Mouse (Mus musculus) frontal cortex, postnatal 10 days (tissue): ENCODE data around the gene Gprc5a.
A peak's percentile ranks its signal among the peaks of the same experiment; 100 is the strongest.

Experiments used
- DNase-seq, 2 experiments: peaks; one replicate each; pipeline ENCODE4 v3.0.0; 2022; ENCODE audit warnings: low spot score in 2 of 2, mixed read lengths in 1 of 2

The Gprc5a gene

DNA sequence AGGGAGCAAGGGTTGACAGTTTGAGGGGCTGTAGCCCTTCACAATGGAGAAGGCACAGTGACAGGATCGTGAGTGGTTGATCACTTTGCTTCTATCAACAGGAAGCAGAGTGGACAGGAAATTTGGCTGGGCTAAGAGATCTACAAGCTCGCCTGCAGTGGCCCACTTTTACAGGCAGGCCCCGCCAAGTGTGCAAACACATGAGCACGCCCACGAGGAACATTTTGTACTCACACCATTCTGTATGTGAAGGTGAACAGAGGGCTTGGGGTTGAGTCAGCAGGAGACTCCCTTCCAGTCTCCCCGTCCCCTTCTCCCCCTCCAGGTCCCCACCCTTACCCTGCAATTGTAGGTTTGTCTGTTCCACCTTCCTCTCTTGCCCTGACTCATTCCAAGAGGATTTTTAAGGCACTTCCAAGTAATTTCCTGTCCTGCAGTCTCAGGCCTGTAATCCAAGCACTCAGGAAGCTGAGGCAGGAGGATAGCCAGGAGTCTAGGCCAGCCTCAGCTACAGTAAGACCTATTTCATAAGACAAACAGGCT is 9.0 kb downstream of the Gprc5a start:
- no peak for DNase-seq

DNA sequence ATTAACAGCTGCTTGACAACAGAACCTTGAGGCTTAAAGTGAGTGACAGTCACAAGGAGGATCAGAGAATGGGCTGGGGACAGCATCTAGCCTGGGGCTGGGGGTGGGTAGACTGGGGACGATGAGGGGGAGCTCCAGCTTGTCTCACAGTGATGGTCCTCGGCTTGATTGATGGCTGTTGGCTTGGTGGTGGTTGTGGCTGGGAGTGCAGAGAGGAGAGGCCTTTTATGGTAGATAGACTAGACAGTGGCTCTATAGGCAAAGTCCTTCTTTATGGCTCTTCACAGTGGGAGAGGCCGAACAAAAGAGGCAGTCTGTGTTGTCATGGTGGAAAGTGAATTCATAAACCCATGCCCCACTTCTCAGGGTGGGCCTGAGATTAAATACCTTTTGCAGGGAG is 10.8 kb downstream of the Gprc5a start:
- DNase-seq = no peak

DNA sequence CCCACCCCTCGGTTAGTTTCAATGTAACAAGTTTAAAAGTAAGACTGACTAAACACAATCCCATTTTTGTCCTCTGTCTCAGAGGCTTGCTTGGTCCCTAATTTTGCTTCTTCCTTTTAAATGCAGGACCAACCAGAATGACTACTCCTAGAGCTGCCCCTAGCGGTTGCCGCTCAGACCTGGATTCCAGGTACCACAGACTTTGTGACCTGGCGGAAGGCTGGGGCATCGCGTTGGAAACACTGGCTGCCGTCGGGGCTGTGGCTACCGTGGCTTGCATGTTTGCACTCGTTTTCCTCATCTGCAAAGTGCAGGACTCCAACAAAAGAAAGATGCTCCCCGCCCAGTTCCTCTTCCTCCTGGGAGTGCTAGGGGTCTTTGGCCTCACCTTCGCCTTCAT is 13.0 kb downstream of the Gprc5a start:
- DNase-seq = no peak

DNA sequence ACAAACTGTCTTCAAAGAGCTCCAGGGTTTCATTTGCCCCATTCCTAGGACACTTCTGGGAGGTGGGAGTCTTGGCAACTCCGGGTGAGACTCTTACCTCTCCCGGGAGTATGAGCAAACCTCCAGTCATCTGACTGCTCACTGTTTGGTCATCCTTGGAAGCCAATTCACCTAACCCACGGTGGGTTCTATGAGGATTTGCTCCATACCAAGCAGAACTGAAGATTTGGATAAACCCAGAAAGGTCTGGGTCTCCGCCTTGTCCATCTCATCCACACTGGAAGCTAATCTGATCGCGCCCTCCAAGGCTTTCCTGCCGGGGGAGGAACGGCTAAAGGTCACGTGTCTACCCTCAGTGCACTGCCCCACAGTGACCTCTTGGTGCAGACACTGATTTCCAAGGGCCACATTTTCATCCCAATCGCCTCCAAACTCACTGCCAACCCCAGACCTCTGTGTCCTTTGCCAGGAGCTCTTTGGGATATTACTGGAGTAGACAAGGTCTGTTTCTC is 18.6 kb downstream of the Gprc5a start:
- DNase-seq = no peak

DNA sequence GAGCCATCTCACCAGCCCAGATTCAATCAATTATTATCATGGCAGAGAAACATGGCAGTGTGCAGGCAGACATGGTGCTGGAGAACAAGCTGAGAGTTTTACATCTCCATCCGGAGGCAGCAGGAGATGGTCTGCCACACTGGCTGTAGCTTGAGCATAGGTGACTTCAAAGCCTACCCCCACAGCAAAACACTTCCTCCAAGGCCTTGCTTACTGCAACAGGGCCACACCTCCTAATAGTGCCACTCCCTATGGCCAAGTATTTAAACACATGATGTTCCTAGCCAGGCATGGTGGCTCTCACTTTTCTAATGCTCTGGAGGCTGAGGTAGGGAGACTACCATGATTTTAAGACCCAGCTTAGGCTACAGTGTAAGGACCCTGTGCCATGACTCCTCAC is 20.3 kb downstream of the Gprc5a start:
- DNase-seq = no peak

DNA sequence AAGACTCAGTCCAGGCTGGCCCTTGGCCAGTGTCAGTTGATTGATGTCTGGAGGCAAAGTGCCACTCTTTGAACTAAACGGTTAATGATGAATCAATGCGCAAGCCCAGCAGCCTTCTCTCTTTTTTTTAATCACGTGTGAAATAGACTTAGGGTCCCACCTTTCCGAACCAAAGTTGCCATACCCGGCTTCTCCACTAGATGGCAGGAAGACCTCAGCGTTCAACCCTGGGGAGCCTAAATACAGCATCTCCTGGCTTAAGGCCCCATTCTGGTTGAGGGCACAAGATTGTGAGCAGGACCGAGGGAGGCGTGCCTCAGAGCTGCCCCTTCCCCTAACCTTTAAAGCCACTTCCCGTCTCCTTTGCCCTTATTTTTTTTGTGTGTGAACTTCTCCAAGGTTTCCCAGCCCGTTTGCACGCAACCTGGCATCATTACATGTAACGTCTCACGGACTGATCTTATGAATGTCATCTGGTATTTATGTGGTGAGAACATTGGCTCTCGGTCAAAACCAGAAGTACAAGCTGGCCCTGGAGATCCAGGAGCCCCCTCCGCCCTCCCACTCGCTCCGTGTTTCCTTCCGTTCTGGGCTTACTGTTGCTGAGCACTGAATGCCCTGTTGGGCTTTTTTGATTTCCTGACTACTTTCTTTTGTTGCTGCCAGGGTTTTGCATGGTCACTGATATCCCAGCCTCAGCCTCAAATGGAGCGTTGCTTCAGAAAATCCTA is 22.4 kb downstream of the Gprc5a start:
- DNase-seq = peak; percentile 59 to 85

DNA sequence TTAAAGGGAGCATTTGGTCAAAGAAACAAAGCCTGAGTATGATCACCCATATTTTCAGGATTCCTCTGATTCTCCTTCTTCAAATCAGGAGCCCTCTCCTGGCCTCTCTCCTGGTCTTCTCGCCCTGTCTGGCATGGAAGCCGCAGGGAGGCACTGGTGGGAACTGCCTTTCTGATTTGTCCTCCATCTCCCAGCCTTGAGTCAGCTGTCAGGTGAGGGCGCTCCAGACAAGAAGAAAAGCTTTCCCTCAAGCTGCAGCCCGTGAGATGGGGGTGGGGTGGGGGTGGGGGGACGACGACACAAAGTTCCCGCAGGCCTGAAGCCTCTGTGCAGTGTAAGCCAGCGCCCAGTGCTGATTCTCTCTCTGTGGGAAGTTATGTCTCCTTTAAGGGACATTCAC is 24.3 kb downstream of the Gprc5a start:
- DNase-seq = peak in 1 of 2 experiments; percentile 41

DNA sequence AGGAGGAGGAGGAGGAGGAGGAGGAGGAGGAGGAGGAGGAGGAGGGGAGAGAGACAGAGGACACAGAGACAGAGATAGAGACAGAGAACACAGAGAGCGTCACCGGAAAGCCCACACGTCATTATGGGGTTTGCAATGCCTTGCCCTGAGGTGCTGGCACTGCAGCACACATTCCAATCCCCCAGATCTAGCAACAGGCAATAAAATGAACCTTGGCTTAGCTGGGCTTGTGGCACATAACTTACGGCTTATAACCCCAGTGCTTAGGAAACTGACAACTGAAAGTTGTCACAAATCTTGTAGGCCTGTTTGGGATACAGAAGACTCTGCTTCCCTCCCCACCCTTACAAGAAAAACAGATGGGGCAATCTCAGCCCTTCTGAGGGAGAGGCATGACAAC is 25.2 kb downstream of the Gprc5a start:
- no peak for DNase-seq

DNA sequence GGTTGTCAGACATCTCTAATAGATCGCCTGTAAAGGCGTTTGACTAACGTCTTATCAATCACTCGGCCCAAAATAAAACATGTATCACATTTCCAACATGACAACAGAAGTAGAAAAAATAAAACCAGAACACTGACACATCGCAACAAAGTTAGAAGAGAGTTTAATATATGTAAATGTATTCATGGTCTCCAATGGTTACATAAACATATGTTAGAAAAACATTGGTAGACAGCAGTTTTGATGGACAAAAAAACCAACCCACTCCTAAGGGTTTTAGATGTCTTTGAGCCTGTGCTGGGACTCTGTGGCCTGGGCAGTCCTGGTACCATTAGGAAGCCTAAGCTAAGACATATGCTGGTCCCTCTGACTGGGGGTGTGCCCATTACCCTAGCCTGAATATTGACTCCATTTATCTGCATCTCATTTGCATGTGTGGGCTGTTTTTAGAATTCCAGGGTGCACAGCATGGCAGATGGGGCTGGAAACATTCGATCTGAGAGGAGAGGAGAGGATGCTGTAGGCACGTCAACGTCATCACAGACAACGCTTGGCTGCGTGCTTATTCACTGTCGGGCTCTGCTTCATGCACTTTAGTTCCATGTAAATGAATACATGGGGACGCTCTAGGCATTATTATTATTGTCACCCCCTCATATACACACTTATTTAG is 27.5 kb downstream of the Gprc5a start:
- peak; percentile 45 to 47 for DNase-seq

DNA sequence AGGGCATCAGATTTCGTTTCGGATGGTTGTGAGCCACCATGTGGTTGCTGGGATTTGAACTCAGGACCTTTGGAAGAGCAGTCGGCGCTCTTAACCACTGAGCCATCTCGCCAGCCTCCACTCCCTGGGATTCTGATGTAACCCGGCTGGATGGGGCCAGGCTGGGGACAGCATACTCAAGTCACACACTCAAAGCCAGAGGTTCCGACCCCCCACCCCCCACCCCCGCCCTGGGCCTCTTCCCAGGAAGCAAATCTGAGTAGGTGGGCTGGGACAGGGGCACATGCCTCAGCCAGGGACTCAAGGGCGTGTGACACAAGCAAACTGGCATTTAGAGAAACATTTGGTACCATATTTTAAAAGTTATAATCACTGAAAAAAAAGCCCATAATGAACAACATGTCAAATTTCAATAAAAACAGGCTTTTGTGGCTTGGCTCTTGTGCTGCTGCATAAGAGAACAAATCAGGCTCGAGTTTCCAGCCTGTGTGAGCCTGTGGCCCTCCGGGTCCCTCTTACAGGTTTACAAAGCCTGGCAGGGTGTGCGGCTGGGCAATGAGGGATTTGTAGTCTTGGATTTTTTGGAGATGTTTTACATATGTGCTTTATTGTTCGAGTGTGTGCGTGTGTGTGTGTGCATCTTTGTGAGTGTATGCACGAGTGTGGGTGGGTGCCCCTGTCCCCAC is 35.5 kb downstream of the Gprc5a start:
- no peak for DNase-seq

DNA sequence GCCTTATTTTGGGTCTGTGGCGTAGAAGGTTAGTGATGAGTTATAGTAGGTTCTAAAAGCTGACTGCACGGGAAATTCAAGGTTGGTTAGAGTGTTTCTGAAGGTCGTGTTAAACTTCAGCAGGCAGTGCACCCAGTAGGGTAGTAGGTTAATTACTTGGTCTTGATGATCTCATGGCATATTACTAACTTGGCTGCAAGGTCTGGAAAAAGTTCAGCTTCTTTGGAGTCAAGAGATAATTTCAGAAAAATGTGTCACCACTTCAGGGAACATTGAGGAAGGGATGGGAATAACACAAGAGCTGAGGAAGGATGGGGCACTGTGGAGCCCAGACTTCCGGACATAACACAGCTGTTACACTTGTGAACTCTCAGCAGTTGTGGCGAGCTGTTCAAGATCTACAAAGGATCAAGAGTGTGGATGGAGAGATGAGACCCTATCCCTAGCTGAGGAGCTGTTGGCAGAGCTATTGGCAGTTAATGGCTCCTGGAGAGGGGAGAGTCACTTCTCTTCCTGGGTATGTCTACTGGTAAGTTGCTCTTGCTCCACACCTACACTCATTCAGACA is 37.4 kb downstream of the Gprc5a start:
- DNase-seq = no peak

DNA sequence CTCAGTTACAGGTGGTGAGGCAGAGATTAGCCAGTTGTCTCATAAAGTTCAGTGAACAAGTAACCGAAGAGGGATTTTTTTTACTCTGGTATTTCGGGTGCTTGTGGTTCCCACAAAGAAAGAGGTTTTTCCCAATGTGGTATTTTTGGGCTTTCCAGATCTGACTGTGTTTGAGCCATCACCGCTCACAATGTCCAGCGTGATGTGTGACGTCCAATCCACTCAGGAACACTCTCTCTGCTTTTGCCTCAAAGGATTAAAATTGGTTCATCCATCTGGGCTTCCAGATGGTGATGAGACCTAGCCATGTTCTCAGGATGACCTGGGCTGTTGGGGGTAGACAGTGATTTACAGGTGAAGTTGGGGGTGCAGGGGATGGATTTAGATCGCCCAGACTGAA is 41.6 kb downstream of the Gprc5a start:
- no peak for DNase-seq

DNA sequence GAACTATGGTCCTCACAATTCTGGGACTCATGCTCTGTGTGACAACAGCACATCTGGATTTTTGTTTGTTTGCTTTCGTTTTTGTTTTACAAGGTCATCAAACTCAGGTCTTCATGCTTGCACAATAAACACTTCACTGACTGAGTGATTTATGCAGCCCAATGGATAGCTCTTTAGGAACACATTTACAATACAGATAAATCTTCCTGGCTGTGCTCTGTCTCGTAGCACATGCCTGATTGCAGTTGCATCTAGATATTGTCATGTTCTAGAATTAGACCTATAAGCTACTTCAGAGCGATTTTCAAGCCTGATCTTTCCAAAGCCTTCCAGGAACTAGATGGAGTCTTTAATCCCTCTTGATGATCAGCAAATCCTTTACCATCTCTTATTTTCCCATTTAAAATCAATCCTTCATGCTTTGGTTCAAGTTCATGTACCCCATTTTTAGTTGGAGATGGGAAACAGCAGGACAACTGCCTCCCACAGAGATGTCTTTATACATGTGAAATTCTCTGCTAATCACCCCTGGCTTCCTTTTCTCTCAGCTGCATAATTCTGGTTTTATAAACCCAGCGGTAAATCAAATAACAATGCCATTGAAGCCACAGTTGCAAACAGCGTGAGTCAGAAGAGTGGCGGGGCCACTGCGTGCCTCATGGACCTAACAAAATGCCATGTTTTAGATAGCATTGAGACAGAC is 47.1 kb downstream of the Gprc5a start:
- DNase-seq = no peak

DNA sequence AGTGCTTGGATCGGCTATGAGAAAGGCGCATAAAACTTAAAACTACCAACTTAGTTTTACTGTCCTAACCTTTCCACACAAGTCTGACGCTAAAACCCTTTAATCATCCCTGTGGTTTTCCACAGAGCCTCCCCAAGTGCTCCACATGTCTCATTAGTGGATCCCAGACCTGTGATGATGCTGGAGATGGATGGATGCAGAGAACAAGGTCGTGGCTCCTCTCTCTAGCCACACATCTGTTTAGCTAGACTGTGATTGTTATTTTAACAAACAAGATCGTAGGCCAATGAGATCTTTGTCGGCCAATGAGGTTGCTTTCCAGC is 47.6 kb downstream of the Gprc5a start:
- no peak for DNase-seq

DNA sequence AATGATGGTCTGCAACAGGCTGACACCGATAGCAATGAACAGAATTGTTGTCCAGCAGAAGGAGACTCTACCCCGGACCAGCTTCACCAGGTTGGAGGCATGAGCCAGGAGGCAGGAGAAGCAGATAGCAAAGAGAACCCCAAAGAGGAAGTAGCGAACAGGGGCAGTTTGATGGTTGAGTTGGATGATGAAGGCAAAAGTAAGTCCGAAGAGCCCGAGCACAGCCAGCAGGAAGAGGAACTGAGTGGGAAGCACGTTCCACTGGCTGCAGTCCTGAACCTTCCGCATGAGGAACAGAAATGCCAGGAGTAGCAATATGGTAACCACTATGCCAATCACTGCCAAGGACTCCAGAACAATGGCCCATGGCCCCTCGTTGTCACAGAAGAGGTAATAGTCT is 51.0 kb downstream of the Gprc5a start:
- no peak for DNase-seq

DNA sequence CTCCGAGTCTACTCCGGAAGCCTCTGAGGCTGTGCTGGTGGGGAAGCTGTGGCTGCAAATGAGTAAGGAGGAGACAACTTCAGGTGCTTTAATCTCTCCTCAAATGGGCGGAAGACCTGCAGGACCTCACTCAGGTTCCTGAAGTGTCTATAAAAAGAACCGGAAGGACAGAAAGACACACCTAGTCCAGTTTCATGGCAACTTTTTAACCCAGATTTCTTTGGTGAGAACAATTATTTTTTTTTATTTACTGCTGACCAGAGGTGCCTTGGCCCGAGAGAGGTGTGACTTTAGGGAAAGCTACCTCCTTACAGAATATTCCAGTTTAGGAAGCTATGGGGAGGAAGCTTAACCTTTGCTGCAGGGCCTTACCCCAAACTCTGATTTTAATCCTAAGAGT is 52.7 kb downstream of the Gprc5a start, which contains the start of gene Gprc5d:
TSS of gene Gprc5d (minus strand) at position 101 of the 400 bp plus-strand sequence.
- DNase-seq = no peak

DNA sequence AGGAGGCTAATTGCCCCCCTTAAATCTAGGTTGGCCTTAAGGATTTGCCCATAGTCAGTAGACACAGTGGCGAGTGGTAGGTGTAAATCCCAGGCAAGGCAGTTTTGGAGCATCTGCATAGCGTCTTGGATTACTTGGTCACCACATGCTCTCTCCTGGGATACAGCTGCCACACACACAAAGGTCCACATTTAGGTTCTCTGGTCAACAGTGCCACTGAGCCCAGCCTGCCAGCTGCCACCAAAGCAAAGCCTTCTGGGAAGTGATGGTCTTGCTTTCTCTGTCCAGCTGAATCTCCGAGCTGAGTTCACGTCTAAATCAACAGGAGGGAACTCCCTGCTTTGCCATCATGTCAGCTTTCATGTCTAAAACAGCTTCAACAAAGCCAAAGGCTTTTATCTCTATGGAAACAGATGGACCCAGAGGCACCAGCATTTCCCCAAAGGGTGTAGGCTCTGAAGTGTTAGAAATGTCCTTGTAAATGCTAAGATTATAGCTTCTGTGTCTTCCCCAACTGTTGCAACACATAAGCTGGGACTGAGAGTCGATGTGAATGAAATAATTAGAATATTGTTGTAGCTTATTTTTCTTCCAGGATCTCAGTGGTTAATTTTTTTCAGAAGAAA is 59.4 kb downstream of the Gprc5a start:
- no peak for DNase-seq

DNA sequence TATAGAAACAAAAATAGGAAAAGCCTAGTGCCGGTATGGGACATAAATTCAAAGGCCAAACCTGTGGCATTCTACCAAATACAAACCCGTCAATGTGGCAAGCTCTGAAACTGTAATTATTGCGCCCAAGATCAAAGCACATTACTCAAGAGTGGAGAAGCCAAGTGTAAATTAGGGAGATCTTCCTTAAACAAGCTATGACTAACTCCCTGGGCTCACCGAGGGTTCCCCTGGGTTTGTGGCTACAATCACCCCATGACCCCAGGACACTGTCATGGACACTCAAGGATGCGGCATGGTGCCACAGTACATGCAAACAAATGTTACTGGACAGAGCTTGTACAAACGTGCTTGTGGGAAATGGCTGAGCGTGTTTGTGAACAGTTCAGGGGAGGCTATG is 67.6 kb downstream of the Gprc5a start:
- DNase-seq = no peak

DNA sequence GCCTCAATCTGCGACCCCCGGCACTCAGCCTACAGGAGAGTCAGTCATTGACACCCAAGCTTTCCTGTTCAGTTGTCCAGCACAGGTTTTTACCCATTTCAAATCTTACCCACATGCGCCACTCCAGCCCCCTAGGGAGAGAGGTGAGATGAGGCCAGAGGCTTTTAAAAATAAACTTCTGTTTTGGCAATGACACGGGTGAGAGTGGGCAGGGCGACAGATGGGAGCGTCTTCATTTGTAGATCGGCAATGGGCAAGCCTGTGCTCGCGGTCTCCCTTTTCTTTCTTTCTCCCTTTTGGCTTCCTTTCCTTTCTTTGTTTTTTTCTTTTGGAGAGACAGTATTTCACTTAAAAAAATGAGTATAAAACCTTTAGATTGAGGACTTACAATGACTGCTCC is 68.0 kb downstream of the Gprc5a start:
- DNase-seq = no peak
